Mouse (Mus musculus): ENCODE measurements around the gene Zdhhc14. TPM values are rescaled to one million over a fixed set of nuclear protein-coding genes. Genes with fewer than 3 reads are reported as not detected.

Zdhhc14 gene
- total and polyA plus RNA-seq, 2 experiments from 2014 or later = 0.74 to 5.2 TPM

GRCm38 (mm10) chr17:5493809-5494208 is 1.5 kb downstream of the Zdhhc14 start:
- 35% methylated on average over 4 of the region's 4 CpGs for WGBS
- ATAC-seq (ENCODE audit: insufficient read depth, low read depth) (no peak), DNase-seq (ENCODE audit: low spot score) (no peak)
- H3K4me2 ChIP-seq (ENCODE audit: low read depth, low read length) = peak overlapping the region; percentile 86
- H3K27ac ChIP-seq (ENCODE audit: low read depth) = no peak overlapping the region
- peak overlapping the region; percentile 62 for H3K4me3 ChIP-seq (ENCODE audit: low read depth, low read length)
- no peaks in the 10 kb centered on the region for H3K36me3 ChIP-seq (replicated peaks; ENCODE audit: control insufficient read depth, insufficient read depth, low read length)
- no peak for TF ChIP-seq EP300 (IDR thresholded peaks at IDR 0.05; ENCODE audit: low read depth)
- TF ChIP-seq CTCF (IDR thresholded peaks at IDR 0.05; ENCODE audit: low read depth) = no peak
- H3K27me3 ChIP-seq (ENCODE audit: control insufficient read depth, insufficient read depth, low read length) = 0 out of 2 replicates have a peak, but pooled peaks cover 14% of the 10 kb centered on the region
- peak overlapping the region; percentile 58; the same call in 1 of the 2 replicates for H3K9ac ChIP-seq (replicated peaks; ENCODE audit: low read depth, low read length)
- H3K9me3 ChIP-seq (replicated peaks; ENCODE audit: control insufficient read depth, low read length) = no peaks in the 10 kb centered on the region
- H3K4me1 ChIP-seq (ENCODE audit: control insufficient read depth, insufficient read depth) = peaks cover 6% of the 10 kb centered on the region; the same call in 1 of the 2 replicates

- no peak for DNase-seq (ENCODE audit: low spot score)
- WGBS = 88% methylated on average over 7 of the region's 7 CpGs
- Histone ChIP-seq H3K4me1 (ENCODE audit: control insufficient read depth, insufficient read depth) (peaks cover 6% of the 10 kb centered on the region; the same call in 1 of the 2 replicates), H3K4me2 (ENCODE audit: low read depth, low read length) (no peak overlapping the region), H3K27me3 (ENCODE audit: control insufficient read depth, insufficient read depth, low read length) (0 out of 2 replicates have a peak, but pooled peaks cover 13% of the 10 kb centered on the region), H3K9me3 (replicated peaks; ENCODE audit: control insufficient read depth, low read length) (no peaks in the 10 kb centered on the region), H3K9ac (replicated peaks; ENCODE audit: low read depth, low read length) (no peak overlapping the region), H3K27ac (ENCODE audit: low read depth) (no peak overlapping the region), H3K36me3 (replicated peaks; ENCODE audit: control insufficient read depth, insufficient read depth, low read length) (no peaks in the 10 kb centered on the region), H3K4me3 (ENCODE audit: low read depth, low read length) (no peak overlapping the region)
- no peak for ATAC-seq (ENCODE audit: insufficient read depth, low read depth)
- no peak for TF ChIP-seq CTCF (IDR thresholded peaks at IDR 0.05; ENCODE audit: low read depth)
- no peak for TF ChIP-seq EP300 (IDR thresholded peaks at IDR 0.05; ENCODE audit: low read depth)
These were observed 2.5 kb downstream of the Zdhhc14 start for GRCm38 (mm10) chr17:5494832-5495231.

GRCm38 (mm10) chr17:5497695-5498094 is 5.3 kb downstream of the Zdhhc14 start:
- no peak for DNase-seq (ENCODE audit: low spot score)
- Histone ChIP-seq H3K27ac (ENCODE audit: low read depth) (no peak overlapping the region), H3K4me2 (ENCODE audit: low read depth, low read length) (no peak overlapping the region), H3K36me3 (replicated peaks; ENCODE audit: control insufficient read depth, insufficient read depth, low read length) (no peaks in the 10 kb centered on the region), H3K4me1 (ENCODE audit: control insufficient read depth, insufficient read depth) (peaks cover 6% of the 10 kb centered on the region; the same call in 1 of the 2 replicates), H3K9ac (replicated peaks; ENCODE audit: low read depth, low read length) (no peak overlapping the region), H3K4me3 (ENCODE audit: low read depth, low read length) (no peak overlapping the region), H3K9me3 (replicated peaks; ENCODE audit: control insufficient read depth, low read length) (no peaks in the 10 kb centered on the region), H3K27me3 (ENCODE audit: control insufficient read depth, insufficient read depth, low read length) (0 out of 2 replicates have a peak, but pooled peaks cover 10% of the 10 kb centered on the region)
- TF ChIP-seq CTCF (IDR thresholded peaks at IDR 0.05; ENCODE audit: low read depth) = no peak
- no peak for TF ChIP-seq EP300 (IDR thresholded peaks at IDR 0.05; ENCODE audit: low read depth)
- WGBS = 77% methylated on average over 8 of the region's 8 CpGs
- ATAC-seq (ENCODE audit: insufficient read depth, low read depth) = no peak

DNA sequence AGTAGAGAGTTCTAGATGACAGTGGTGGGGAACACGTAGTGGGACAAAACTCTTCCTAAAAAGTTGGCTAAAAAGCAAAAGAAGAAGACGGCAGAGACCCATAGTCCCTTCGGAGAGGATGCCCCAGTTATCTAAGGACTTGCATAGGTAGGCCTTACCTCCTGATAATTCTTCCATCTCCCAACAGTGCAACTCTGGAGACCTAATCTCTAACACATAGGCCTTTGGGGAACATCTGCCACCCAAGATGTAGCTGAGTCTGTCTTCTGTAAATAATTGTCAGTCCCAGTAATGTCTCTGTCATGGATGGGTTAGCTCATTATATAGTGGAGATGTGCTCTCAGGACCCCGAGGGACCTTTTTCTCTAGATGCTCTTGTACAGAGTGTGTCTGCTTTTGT is 6.6 kb downstream of the Zdhhc14 start:
- TF ChIP-seq EP300 (IDR thresholded peaks at IDR 0.05; ENCODE audit: low read depth) = no peak
- Histone ChIP-seq H3K36me3 (replicated peaks; ENCODE audit: control insufficient read depth, insufficient read depth, low read length) (no peaks in the 10 kb centered on the region), H3K9ac (replicated peaks; ENCODE audit: low read depth, low read length) (no peak overlapping the region), H3K4me3 (ENCODE audit: low read depth, low read length) (no peak overlapping the region), H3K27me3 (ENCODE audit: control insufficient read depth, insufficient read depth, low read length) (0 out of 2 replicates have a peak, but pooled peaks cover 10% of the 10 kb centered on the region), H3K4me2 (ENCODE audit: low read depth, low read length) (no peak overlapping the region), H3K9me3 (replicated peaks; ENCODE audit: control insufficient read depth, low read length) (no peaks in the 10 kb centered on the region), H3K4me1 (ENCODE audit: control insufficient read depth, insufficient read depth) (no peaks in the 10 kb centered on the region), H3K27ac (ENCODE audit: low read depth) (no peak overlapping the region)
- DNase-seq (ENCODE audit: low spot score) (no peak), ATAC-seq (ENCODE audit: insufficient read depth, low read depth) (no peak)
- WGBS = 84% methylated on average over 4 of the region's 4 CpGs

DNA sequence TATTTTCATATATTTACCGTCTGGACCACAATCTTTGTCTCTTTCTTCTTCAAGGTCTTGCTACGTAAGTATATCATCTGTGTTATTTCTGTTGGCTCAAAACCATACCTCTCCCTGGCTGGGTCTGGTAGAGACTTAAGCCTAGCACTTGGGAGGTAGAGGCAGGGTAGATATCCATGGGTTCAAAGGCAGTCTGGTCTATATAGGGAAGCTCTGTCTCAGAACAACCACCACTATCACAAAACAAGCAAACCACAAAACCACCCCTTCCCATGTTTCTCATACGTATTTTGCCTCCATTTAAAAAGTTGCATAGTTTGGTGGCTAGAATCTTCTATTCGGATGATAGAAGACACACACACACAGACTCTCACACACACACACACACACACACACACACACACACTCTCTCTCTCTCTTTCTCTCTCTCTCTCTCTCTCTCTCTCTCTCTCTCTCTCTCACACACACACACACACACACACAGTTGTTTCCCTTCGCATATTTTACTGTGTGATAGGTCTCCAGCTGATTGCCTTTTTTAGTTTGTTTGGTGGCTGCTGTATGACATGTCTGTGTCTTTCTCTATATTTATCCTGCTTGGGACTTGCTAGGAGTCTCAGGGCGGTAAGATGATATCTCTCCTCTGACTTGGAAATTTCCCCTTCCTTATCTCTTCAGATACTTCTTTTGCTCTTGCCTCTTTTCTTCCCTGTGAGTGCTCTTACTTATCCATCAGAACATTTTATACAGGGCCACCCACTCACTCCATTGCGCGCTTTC is 11.8 kb downstream of the Zdhhc14 start:
- Histone ChIP-seq H3K4me3 (ENCODE audit: low read depth, low read length) (no peak overlapping the region), H3K27me3 (ENCODE audit: control insufficient read depth, insufficient read depth, low read length) (no peaks in the 10 kb centered on the region), H3K4me2 (ENCODE audit: low read depth, low read length) (no peak overlapping the region), H3K36me3 (replicated peaks; ENCODE audit: control insufficient read depth, insufficient read depth, low read length) (no peaks in the 10 kb centered on the region), H3K4me1 (ENCODE audit: control insufficient read depth, insufficient read depth) (0 out of 2 replicates have a peak, but pooled peaks cover 9% of the 10 kb centered on the region), H3K27ac (ENCODE audit: low read depth) (no peak overlapping the region), H3K9me3 (replicated peaks; ENCODE audit: control insufficient read depth, low read length) (no peaks in the 10 kb centered on the region), H3K9ac (replicated peaks; ENCODE audit: low read depth, low read length) (no peak overlapping the region)
- TF ChIP-seq EP300 (IDR thresholded peaks at IDR 0.05; ENCODE audit: low read depth) = no peak
- no peak for TF ChIP-seq CTCF (IDR thresholded peaks at IDR 0.05; ENCODE audit: low read depth)
- WGBS = 65% methylated on average over 8 of the region's 8 CpGs
- ATAC-seq (ENCODE audit: insufficient read depth, low read depth) (no peak), DNase-seq (ENCODE audit: low spot score) (no peak)
